Mouse (Mus musculus): ENCODE results near the gene Grin1.

GRCm38 (mm10) chr2:25318119-25318966 lies 644 bp downstream of the Grin1 start:
- TF ChIP-seq POLR2A (IDR thresholded peaks at IDR 0.05; ENCODE audit: borderline replicate concordance, extremely low read depth, low read depth, low read length) (no peak), CTCF (IDR thresholded peaks at IDR 0.05; ENCODE audit: insufficient read depth, low read length) (no peak)

All from lung, adult 2 months (tissue).